Mouse (Mus musculus): ENCODE measurements around the gene St8sia1. TPM values are rescaled to one million over a fixed set of nuclear protein-coding genes. Genes with fewer than 3 reads are reported as not detected.

Gene St8sia1
- total RNA-seq, 2 experiments from 2014 or later = 0.11 to 0.23 TPM

DNA sequence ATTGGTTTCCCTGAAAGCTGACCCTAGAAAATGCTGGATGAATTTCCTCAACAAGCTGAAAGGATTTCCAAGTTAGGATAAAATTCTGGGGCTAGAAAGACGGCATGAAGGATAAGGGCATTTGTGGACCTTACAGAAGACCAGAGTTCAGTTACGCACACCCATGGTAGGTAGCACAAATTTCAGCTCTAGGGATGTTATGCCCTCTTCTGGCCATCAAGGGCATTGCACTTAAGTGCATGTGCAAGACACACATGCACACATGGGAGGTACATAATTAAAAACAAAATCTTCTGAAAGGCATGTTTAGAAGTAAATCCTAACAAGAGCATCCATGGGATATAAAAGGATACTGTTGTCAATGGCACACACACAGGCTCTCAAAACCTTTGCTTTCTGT is 105.3 kb downstream of the St8sia1 start:
- Histone ChIP-seq H3K4me3 (no peak overlapping the region), H3K27ac (no peak overlapping the region)
- intact Hi-C loops (cut with DNase I) = no loop called here
- peak; percentile 44 for TF ChIP-seq CTCF (IDR thresholded peaks at IDR 0.05)
- no peak for DNase-seq

DNA sequence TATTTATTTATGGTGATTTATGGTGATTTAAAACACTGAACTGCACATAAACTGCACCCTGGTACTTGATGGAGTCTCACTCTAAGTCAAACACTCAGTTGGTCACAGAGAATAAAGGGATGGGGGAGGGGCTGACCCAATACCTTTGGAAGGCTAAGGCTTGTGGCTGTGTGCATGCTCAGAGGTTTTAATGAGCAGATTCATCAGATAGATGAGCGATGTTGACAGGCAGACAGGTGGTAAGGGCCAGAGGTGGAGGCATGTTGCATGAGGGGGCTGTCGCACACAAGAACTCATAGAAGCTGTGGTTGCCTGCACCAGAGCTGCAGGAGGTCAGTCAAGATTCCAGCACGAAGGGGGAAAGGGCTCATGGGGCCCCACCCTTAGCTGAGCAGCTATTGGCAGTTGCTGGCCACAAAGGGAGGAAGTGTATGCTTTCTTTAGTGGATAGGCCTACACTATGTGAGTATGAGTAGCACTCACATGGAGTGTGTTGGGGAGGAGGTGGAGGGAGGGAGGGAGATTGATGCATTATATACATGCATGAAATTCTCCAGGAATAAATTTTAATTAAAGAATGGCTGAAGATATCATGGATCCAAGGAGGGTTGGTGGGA is 107.9 kb downstream of the St8sia1 start:
- no peak for DNase-seq
- intact Hi-C loops (cut with DNase I) = no loop called here
- Histone ChIP-seq H3K4me3 (no peak overlapping the region), H3K27ac (no peak overlapping the region)
- no peak for TF ChIP-seq CTCF (IDR thresholded peaks at IDR 0.05)

DNA sequence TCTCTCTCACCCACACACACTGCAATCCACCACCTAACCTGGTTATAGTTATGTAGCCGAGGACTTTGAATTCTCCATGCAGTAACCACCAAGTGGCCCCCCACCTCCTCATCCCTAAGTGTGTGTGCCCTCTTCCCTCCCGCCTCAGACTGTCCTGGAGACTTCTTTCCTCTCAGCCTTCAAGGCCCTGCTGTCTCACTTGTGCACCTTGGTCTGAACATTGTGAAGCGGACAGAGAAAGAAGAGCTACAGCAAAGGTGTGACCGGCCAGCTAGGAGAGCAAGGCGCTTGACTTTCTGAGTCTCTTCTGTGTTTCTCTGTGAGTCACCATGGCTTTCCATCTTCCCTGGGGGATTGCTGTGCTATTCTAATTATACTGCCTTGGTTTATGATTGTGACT is 108.5 kb downstream of the St8sia1 start:
- no peak for DNase-seq
- intact Hi-C loops (cut with DNase I) = no loop called here
- Histone ChIP-seq H3K4me3 (no peak overlapping the region), H3K27ac (no peak overlapping the region)
- TF ChIP-seq CTCF (IDR thresholded peaks at IDR 0.05) = no peak

DNA sequence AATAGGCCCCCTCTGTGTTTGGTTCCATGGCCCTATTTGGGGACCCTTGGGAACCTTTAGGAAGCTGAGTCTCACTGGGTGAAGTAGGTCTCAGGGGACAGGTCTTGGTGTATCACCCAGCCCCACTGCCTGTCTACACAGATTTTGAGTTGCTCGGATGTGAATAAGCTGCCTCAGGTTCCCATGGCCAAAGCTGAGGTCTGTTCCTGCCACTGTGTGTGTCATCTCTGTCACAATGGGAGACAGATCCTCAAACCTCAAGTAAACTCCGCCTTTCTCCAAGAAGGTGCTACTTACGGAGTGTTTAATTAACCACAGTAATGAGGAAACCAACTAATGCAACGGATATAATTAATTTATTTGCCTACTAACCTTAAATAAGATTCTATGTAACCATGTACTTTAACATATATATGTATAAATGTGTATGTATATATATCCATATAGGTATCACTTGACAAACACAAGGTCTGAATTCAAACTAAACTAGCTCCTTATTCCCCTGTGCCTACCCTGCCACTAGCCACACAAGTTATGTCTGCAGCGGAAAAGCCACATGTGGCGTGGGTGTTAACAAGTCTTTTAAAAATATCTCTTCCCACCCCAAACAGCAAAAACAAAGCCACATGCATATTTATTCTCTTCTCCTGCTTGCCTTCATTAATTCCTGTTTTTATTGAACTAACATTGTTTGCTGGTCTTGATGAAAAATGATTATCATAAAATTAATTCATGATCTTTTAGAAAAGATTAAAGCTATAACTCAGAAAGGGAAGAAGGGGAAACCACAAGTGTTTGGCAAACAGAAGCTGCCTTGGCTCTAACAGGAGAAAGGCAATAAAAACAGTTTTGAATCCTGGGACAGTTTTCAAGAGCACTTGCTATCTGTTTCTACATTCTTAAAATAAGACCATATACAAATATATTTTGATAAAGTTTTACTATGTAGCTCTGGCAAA is 111.6 kb downstream of the St8sia1 start:
- intact Hi-C loops (cut with DNase I) = no loop called here
- H3K27ac ChIP-seq = no peak overlapping the region
- H3K4me3 ChIP-seq = no peak overlapping the region
- TF ChIP-seq CTCF (IDR thresholded peaks at IDR 0.05) = no peak
- no peak for DNase-seq

DNA sequence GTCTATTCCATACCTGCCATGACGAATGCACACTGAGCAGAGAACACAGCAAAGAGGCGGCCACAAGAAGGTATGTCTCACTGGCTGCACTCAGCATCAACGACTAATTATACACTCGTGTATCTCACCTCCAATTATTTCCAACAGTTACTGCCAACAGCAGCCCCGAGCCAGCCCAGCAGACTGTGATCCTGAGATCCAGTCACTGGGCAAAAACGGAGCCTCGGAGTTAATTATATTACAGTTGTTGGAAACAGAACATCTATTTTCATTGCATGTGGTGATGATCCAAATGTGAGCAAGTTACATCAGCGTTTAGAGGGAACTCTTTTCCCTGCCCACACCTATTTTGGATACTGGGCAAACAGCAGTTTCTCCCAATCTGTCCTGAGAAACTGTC is 113.8 kb downstream of the St8sia1 start:
- no peak overlapping the region for H3K4me3 ChIP-seq

DNA sequence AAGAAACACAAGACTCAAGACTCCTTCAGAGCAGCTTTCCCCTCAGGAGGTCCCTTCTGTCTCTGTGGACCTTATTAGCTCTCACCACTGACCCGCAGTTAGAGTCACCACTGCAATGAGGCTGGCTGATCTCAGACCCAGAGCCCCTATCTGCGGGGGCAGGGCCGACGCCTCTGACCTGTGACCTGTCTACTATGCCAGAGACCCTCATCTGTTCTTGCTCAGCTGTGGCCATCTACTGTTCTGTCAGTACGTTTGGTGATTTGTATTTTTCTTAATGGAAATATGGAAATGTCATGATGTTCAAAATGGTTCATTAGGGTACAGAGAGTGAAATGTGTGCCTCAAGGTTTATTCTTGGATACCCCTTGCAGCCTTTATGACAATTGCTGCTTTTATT is 114.9 kb downstream of the St8sia1 start:
- Histone ChIP-seq H3K4me3 (no peak overlapping the region), H3K27ac (no peak overlapping the region)
- intact Hi-C loops (cut with DNase I) = no loop called here
- DNase-seq = no peak
- TF ChIP-seq CTCF (IDR thresholded peaks at IDR 0.05) = no peak

More for the DNA sequence above, 113.8 kb downstream of the St8sia1 start:
- peak; percentile 31 for DNase-seq
- peak overlapping the region; percentile 35; the same call in 1 of the 2 replicates for H3K27ac ChIP-seq
- intact Hi-C loops (cut with DNase I) = no loop called here
- TF ChIP-seq CTCF (IDR thresholded peaks at IDR 0.05) = no peak

DNA sequence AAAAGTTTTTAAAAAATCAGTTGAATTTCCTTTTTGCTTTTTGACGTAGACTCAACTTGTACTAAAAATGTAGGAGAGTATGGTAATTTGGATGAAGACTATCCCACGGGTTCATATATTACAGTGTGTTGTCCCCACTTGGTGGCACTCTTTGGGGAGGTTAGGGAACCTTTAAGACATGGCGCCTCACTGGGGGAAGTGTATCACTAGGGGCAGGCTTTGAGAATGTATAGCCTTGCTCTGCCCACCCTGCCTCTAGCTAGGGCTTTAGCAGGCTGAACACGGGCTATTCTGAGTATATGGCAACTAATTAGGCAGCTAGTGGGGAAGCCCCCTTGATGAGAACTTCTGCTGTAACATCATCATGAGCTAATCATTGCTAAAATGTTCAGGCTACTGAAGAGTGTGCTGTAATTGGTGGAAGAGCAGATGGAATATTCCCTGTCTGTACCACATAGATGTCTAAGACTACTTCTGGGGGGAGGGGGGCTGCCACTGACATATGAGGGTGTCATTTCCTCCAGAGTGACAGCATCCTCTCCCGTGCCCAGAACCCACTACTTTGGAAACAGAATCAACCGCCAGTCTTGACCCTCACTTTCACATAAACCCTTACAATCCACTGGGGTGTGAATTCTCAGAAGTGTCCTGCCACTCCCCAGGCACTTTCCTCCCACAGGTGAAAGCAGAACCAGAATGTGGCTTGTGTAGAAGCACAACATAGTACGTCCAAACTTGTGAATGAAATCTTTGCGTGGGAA is 116.2 kb downstream of the St8sia1 start:
- DNase-seq = no peak
- Histone ChIP-seq H3K4me3 (no peak overlapping the region), H3K27ac (no peak overlapping the region)
- no peak for TF ChIP-seq CTCF (IDR thresholded peaks at IDR 0.05)
- intact Hi-C loops (cut with DNase I) = no loop called here

DNA sequence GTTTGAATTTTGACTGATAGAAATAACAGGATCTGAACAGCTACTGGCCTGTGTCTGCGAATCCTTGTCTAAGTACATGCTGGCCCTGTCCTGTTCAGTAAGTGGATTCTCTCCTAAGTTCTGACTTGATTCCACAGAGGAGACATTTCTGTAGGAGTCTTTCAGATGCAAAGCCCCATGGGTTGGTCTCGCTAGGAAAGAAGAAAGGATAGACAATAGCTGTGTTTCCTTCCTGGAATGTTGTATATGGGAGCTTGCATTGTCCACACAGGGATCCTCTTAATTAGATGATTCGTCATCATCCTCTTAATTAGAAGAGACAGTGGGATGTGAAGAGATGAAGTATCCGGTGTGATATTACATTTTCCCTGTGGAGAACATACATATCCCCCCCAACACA is 117.4 kb downstream of the St8sia1 start:
- DNase-seq = no peak
- TF ChIP-seq CTCF (IDR thresholded peaks at IDR 0.05) = no peak
- Histone ChIP-seq H3K27ac (no peak overlapping the region), H3K4me3 (no peak overlapping the region)
- intact Hi-C loops (cut with DNase I) = no loop called here

DNA sequence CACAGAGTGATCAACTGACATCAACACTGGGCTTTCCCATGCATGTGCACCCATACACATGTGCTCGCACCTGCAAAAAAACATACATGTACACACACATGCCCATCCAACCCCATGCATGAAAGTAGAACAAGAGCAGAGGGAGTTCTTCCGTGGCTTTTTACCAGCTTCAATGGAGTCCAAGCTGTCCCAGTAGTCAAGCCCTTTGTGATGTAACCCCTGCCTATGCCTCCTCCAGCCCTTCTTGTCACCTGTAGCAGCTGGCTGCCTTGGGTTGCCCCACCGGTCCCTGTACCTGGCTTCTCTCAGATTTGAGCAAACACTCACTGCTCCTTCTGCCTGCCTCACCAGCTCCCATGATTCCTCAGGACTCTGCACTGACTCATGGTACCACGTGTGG is 119.2 kb downstream of the St8sia1 start:
- no peak for DNase-seq
- intact Hi-C loops (cut with DNase I) = no loop called here
- no peak for TF ChIP-seq CTCF (IDR thresholded peaks at IDR 0.05)
- H3K27ac ChIP-seq = no peak overlapping the region
- H3K4me3 ChIP-seq = no peak overlapping the region

DNA sequence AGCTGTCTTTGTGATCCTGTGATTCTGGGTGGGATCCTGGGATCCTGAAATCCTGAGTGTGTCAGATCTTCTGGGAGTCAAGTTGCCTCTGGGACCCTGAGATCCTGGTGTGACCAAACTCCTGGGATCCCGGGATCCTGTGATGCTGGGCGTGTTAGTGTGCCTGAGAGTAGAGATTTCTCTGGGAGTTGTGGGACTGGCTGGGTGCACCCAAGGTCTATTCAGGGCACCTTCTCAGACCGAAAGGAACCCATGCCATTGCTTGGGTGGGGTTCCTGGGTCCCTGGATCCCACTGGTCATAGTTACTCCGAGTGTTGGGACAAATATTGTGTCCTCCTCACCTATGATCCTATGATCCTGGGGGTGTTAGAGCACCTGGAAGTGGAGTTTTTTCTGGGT is 120.2 kb downstream of the St8sia1 start:
- H3K4me3 ChIP-seq = no peak overlapping the region
- no peak overlapping the region for H3K27ac ChIP-seq
- no peak for DNase-seq
- TF ChIP-seq CTCF (IDR thresholded peaks at IDR 0.05) = no peak
- intact Hi-C loops (cut with DNase I) = no loop called here

DNA sequence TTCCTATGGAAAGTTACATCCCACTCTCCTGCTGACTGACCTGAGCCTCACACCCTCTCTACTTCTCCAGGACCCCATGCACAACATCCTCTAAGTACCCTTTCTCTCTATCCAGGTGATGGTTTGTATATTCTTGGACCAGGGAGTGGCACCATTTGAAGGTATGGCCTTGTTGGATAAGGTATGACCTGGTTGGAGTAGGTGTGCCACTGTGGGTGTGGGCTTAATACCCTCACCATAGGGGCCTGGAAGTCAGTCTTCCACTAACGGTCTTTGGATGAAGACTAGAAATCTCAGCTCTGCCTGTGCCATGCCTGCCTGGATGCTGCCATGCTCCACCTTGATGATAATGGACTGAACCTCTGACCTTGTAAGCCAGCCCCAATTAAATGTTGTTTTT is 125.8 kb downstream of the St8sia1 start:
- intact Hi-C loops (cut with DNase I) = no loop called here
- H3K4me3 ChIP-seq = no peak overlapping the region

DNA sequence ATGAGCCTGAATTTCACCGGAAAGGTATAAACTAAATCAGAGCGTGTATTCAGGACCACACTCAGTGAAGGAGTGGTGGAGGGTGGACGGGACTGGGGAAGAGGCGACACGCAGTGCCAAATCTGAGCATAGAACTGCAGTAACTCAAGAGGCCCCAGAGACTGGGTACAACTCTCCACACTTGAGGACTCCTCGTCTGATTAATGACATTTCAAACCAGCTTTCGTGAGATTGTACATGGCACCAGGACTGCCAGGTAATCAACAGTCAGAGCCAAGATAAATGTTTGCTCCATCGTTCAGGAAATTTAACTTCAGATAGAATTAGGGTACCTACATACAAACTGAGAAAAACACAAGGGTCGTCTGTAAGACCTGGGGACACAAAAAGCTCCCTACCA is 126.9 kb downstream of the St8sia1 start:
- intact Hi-C loops (cut with DNase I) = no loop called here
- H3K4me3 ChIP-seq = no peak overlapping the region
- no peak for TF ChIP-seq CTCF (IDR thresholded peaks at IDR 0.05)
- H3K27ac ChIP-seq = no peak overlapping the region
- no peak for DNase-seq

More for the DNA sequence above, 125.8 kb downstream of the St8sia1 start:
- no peak for DNase-seq
- no peak for TF ChIP-seq CTCF (IDR thresholded peaks at IDR 0.05)
- H3K27ac ChIP-seq = no peak overlapping the region

DNA sequence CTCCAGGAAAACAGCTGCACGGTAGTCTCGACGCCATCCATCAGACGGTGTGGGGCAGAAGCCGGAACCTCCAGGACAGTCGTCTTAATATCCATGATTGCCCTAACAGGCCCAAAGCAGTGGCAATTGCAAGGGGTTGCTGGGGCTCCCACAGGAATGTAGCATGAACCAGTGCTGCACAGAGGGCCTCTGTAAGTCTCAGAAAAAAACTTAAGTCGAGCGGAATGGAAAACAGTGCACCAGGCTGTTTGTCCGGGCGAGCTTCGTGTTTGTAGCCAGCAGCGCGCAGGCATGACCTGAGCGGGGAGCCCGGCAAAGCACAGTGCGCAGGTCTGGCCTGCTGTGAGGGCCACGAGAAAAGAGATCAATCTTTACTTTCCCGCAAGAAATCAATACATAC is 128.5 kb downstream of the St8sia1 start:
- H3K4me3 ChIP-seq = no peak overlapping the region
- no peak for DNase-seq
- no peak for TF ChIP-seq CTCF (IDR thresholded peaks at IDR 0.05)
- intact Hi-C loops (cut with DNase I) = no loop called here
- no peak overlapping the region for H3K27ac ChIP-seq
